Mouse (Mus musculus) midbrain, embryonic 11.5 days (tissue): ENCODE results near the gene Slc6a18. TPM values are rescaled to one million over a fixed set of nuclear protein-coding genes. Genes with fewer than 3 reads are reported as not detected.
A peak's percentile ranks its signal among the peaks of the same experiment; 100 is the strongest.

Experiments used
- ATAC-seq: fragments of 200-750 bp; cut with Nextera tagmentation; 2 replicates; pipeline ENCODE4 v1.8.0; 2017; ENCODE audit warnings: moderate TSS enrichment, moderate library complexity; ENCODE audit not compliant: low FRiP score
- DNase-seq: peaks from one replicate; pipeline ENCODE4 v3.0.0; 2015; ENCODE audit warnings: low spot score; ENCODE audit errors: missing footprints
- H3K27ac ChIP-seq: fragments of 300-500 bp; sonication (generic); 2 replicates; pipeline ENCODE4 v1.5.1; 2014; ENCODE audit warnings: low read depth, low read length
- H3K27me3 ChIP-seq: fragments of 300-500 bp; sonication (generic); 2 replicates; pipeline ENCODE4 v1.6.1; 2014; ENCODE audit warnings: mild to moderate bottlenecking, low read length, moderate library complexity, mixed read lengths; ENCODE audit not compliant: control insufficient read depth, insufficient read depth
- H3K36me3 ChIP-seq: fragments of 300-500 bp; sonication (generic); 2 replicates; pipeline ENCODE4 v1.6.1; 2014; ENCODE audit warnings: mild to moderate bottlenecking, low read length, moderate library complexity, mixed read lengths; ENCODE audit not compliant: control insufficient read depth, insufficient read depth
- H3K4me1 ChIP-seq: fragments of 300-500 bp; sonication (generic); 2 replicates; pipeline ENCODE4 v1.6.1; 2014; ENCODE audit warnings: low read length; ENCODE audit not compliant: control insufficient read depth, insufficient read depth
- H3K4me2 ChIP-seq: fragments of 300-500 bp; sonication (generic); 2 replicates; pipeline ENCODE4 v1.6.1; 2014; ENCODE audit warnings: mild to moderate bottlenecking, moderate library complexity
- H3K4me3 ChIP-seq: fragments of 300-500 bp; sonication (generic); 2 replicates; pipeline ENCODE4 v1.5.1; 2014; ENCODE audit warnings: low read depth, low read length
- H3K9ac ChIP-seq: fragments of 300-500 bp; sonication (generic); 2 replicates; pipeline ENCODE4 v1.6.1; 2014; ENCODE audit warnings: low read length
- H3K9me3 ChIP-seq: fragments of 300-500 bp; sonication (generic); 2 replicates; pipeline ENCODE4 v1.6.1; 2016; ENCODE audit warnings: low read length; ENCODE audit not compliant: control insufficient read depth
- WGBS: fragments of 180-500 bp; shearing (Covaris S2); extraction: QIAGEN DNeasy Blood & Tissue Kit; methylation state at CpG from one replicate; pipeline ENCODE4 v1.1.7; 2014; 5-methylcytosine and 5-hydroxymethylcytosine counted together
- polyA plus RNA-seq: library from polyadenylated mRNA; unstranded; fragments of >200 nt; fragmentation: Nextera tagmentation; extraction: Ambion mirVana; gene quantifications from 2 replicates; pipeline ENCODE4 v1.2.1, GENCODE M21; 2014

Slc6a18 gene
- polyA plus RNA-seq, 1 experiment from 2014 or later = not detected

- Histone ChIP-seq H3K4me2 (no peak overlapping the region), H3K9me3 (no peaks in the 10 kb centered on the region), H3K27me3 (no peaks in the 10 kb centered on the region), H3K27ac (no peak overlapping the region), H3K36me3 (no peaks in the 10 kb centered on the region), H3K4me1 (no peaks in the 10 kb centered on the region), H3K9ac (no peak overlapping the region), H3K4me3 (no peak overlapping the region)
- no peak for ATAC-seq
- 47% methylated on average over 1 of the region's 1 CpGs for WGBS
- DNase-seq = no peak
Measured at GRCm38 (mm10) chr13:73680394-73680793, 2.6 kb upstream of the Slc6a18 start.

- Histone ChIP-seq H3K27ac (no peak overlapping the region), H3K4me3 (no peak overlapping the region), H3K4me2 (no peak overlapping the region), H3K27me3 (no peaks in the 10 kb centered on the region), H3K4me1 (no peaks in the 10 kb centered on the region), H3K9me3 (no peaks in the 10 kb centered on the region), H3K36me3 (no peaks in the 10 kb centered on the region), H3K9ac (no peak overlapping the region)
- WGBS = 70% methylated on average over 2 of the region's 2 CpGs
- DNase-seq (no peak), ATAC-seq (no peak)
Measured at GRCm38 (mm10) chr13:73679311-73679710, 1.5 kb upstream of the Slc6a18 start.

GRCm38 (mm10) chr13:73675161-73675560 is 2.7 kb downstream of the Slc6a18 start:
- Histone ChIP-seq H3K27me3 (no peaks in the 10 kb centered on the region), H3K4me3 (no peak overlapping the region), H3K27ac (no peak overlapping the region), H3K36me3 (no peaks in the 10 kb centered on the region), H3K4me2 (no peak overlapping the region), H3K4me1 (no peaks in the 10 kb centered on the region), H3K9ac (no peak overlapping the region), H3K9me3 (no peaks in the 10 kb centered on the region)
- ATAC-seq = no peak
- WGBS = 88% methylated on average over 7 of the region's 7 CpGs
- no peak for DNase-seq

- Histone ChIP-seq H3K36me3 (no peaks in the 10 kb centered on the region), H3K4me2 (no peak overlapping the region), H3K27ac (no peak overlapping the region), H3K4me1 (no peaks in the 10 kb centered on the region), H3K27me3 (no peaks in the 10 kb centered on the region), H3K9ac (no peak overlapping the region), H3K4me3 (no peak overlapping the region), H3K9me3 (no peaks in the 10 kb centered on the region)
- WGBS = 72% methylated on average over 2 of the region's 2 CpGs
- no peak for DNase-seq
- ATAC-seq = no peak
Measured at GRCm38 (mm10) chr13:73660163-73660695, 17.6 kb downstream of the Slc6a18 start.

- no peaks in the 10 kb centered on the region for H3K9me3 ChIP-seq
- H3K36me3 ChIP-seq = no peaks in the 10 kb centered on the region
- no peak for ATAC-seq
- H3K27ac ChIP-seq = no peak overlapping the region
- no peak overlapping the region for H3K4me3 ChIP-seq
- no peak for DNase-seq
- H3K4me2 ChIP-seq = no peak overlapping the region
- 69% methylated on average over 2 of the region's 2 CpGs for WGBS
- H3K27me3 ChIP-seq = no peaks in the 10 kb centered on the region
- no peaks in the 10 kb centered on the region for H3K4me1 ChIP-seq
- H3K9ac ChIP-seq = no peak overlapping the region
Measured at GRCm38 (mm10) chr13:73658953-73659352, 18.9 kb downstream of the Slc6a18 start.

- DNase-seq (no peak), ATAC-seq (no peak)
- H3K27me3 ChIP-seq = no peaks in the 10 kb centered on the region
- no peak overlapping the region for H3K4me3 ChIP-seq
- no peaks in the 10 kb centered on the region for H3K4me1 ChIP-seq
- no peak overlapping the region for H3K27ac ChIP-seq
- H3K9me3 ChIP-seq = no peaks in the 10 kb centered on the region
- no peak overlapping the region for H3K9ac ChIP-seq
- no peaks in the 10 kb centered on the region for H3K36me3 ChIP-seq
- H3K4me2 ChIP-seq = no peak overlapping the region
- 81% methylated on average over 3 of the region's 3 CpGs for WGBS
Measured at GRCm38 (mm10) chr13:73654976-73655375, 22.8 kb downstream of the Slc6a18 start.

- H3K4me1 ChIP-seq = no peaks in the 10 kb centered on the region
- no peaks in the 10 kb centered on the region for H3K27me3 ChIP-seq
- no peak overlapping the region for H3K9ac ChIP-seq
- H3K4me3 ChIP-seq = no peak overlapping the region
- ATAC-seq = no peak
- no peaks in the 10 kb centered on the region for H3K9me3 ChIP-seq
- no peak overlapping the region for H3K4me2 ChIP-seq
- WGBS = 85% methylated on average over 3 of the region's 3 CpGs
- H3K36me3 ChIP-seq = no peaks in the 10 kb centered on the region
- H3K27ac ChIP-seq = no peak overlapping the region
- DNase-seq = no peak
Measured at GRCm38 (mm10) chr13:73653266-73653665, 24.6 kb downstream of the Slc6a18 start.

- Histone ChIP-seq H3K36me3 (no peaks in the 10 kb centered on the region), H3K4me3 (no peak overlapping the region), H3K4me1 (no peaks in the 10 kb centered on the region), H3K4me2 (no peak overlapping the region), H3K27me3 (no peaks in the 10 kb centered on the region), H3K9ac (no peak overlapping the region), H3K27ac (no peak overlapping the region), H3K9me3 (no peaks in the 10 kb centered on the region)
- DNase-seq (no peak), ATAC-seq (0 out of 2 replicates have a peak, but pooled peaks have one; percentile 54)
- 40% methylated on average over 6 of the region's 6 CpGs for WGBS
Measured at GRCm38 (mm10) chr13:73646397-73647087, 31.3 kb downstream of the Slc6a18 start.

- H3K4me3 ChIP-seq = no peak overlapping the region
- no peak overlapping the region for H3K4me2 ChIP-seq
- no peaks in the 10 kb centered on the region for H3K27me3 ChIP-seq
- 91% methylated on average over 4 of the region's 4 CpGs for WGBS
- no peaks in the 10 kb centered on the region for H3K36me3 ChIP-seq
- H3K27ac ChIP-seq = no peak overlapping the region
- ATAC-seq = no peak
- no peak for DNase-seq
- H3K9ac ChIP-seq = no peak overlapping the region
- H3K4me1 ChIP-seq = no peaks in the 10 kb centered on the region
- H3K9me3 ChIP-seq = no peaks in the 10 kb centered on the region
Measured at GRCm38 (mm10) chr13:73641296-73641695, 36.5 kb downstream of the Slc6a18 start.
